Mouse (Mus musculus): ENCODE results near the gene Timeless.

Gene Timeless

DNA sequence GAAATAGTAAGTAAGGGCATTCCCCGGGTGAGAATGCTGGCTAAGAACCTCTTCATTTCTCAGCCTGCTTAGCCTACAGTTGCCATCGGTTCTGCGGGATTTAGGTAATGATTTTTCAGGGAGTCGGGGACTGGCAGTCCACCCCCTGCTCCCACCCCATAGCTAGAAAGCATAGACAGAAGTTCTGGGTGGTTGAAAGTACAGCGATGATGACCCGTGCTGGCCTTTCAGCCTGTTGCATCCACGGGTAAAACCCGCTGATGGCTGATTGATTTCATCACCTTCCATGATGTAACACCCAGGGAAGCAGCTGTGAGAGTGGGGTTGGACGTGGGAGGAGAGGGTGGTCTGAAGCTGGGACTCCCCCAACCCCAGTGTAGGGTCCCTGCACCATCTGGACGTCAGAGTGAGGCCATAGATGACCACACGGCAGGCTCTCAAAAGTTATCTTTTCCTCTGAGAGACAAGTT, 66.9 kb downstream of the Timeless start, which contains the start of gene Il23a:
Gene Il23a, minus strand, starts transcription at position 51 of the 470 bp plus-strand sequence.
- DNase-seq, result no peak

DNA sequence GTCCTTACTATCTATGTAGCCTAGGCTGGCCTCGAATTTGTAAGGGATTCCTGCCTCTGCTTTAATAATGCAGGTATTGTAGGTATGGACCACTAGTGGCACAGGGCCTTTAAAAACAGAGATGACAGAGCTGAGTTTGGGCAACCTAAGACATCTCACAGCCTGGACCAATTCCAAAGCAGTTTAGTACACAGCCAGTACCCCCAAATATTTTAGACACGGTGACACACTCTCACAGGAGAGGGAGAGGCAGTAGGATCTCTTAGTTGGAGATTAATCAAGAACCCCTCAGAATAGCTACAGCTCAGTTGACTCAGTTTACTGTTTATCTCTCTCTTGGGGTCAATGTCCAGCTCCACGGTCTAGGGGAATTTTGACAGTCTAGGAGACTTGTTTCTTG, 70.5 kb downstream of the Timeless start:
- DNase-seq, result no peak

All from lung, postnatal 14 days (tissue).